Mouse (Mus musculus): ENCODE data around the gene Fan1.

DNA sequence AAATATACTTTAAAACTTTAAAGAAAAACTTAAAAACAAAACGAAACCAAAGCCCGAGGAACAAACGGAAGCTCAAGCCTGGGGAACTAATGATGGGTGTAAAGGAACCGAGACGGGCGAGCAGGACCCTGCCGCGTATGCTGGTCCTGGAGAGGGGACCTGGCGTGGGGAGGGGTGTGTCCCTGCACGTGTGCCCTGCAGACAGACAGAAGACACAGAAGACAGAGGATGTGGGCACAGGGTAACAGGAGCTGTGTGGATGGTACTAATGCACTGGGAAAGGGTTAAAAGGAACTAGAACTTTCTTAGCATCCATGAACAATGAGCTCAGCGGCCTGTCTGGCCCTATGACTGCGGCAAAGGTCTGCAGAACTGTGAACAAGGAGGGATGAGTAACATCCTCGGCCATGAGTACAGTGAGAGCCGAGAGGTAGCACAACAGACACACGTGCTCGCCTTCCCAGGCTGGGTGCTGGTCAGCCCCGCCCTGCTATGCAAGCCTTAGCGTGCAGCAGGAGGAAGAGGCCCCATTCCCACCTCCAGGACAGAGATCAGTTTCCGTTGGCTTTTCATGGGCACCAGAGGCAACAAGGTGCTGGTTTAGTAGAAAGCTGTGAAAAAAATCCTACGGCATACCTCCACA is 13.8 kb downstream of the Fan1 start:
- TF ChIP-seq HCFC1 (IDR thresholded peaks at IDR 0.05; ENCODE audit: borderline replicate concordance, insufficient read depth, low read length) (no peak), CHD2 (IDR thresholded peaks at IDR 0.05; ENCODE audit: low read depth, low read length) (no peak), MAFK (IDR thresholded peaks at IDR 0.05; ENCODE audit: insufficient read depth, low read depth, low read length) (no peak), ZNF384 (IDR thresholded peaks at IDR 0.05; ENCODE audit: low read depth, low read length) (no peak), ZC3H11A (IDR thresholded peaks at IDR 0.05; ENCODE audit: borderline replicate concordance, low read depth, low read length) (no peak)

All from ES-E14 (cell line).